Mouse (Mus musculus) midbrain, embryonic 10.5 days (tissue): ENCODE results near the gene Adam21. TPM values are rescaled to one million over a fixed set of nuclear protein-coding genes. Genes with fewer than 3 reads are reported as not detected.
A peak's percentile ranks its signal among the peaks of the same experiment; 100 is the strongest.

ENCODE experiments used
- DNase-seq: peaks from one replicate; pipeline ENCODE4 v3.0.0-alpha.2; 2017; ENCODE audit warnings: low spot score
- H3K27ac ChIP-seq: fragments of 300-500 bp; sonication (generic); replicated peaks from 2 replicates; pipeline ENCODE4 v1.5.1; 2016; ENCODE audit warnings: mild to moderate bottlenecking
- H3K27me3 ChIP-seq: fragments of 300-500 bp; sonication (generic); 2 replicates; pipeline ENCODE4 v1.6.1; 2016; ENCODE audit warnings: low read depth, mild to moderate bottlenecking; ENCODE audit not compliant: poor library complexity, severe bottlenecking
- H3K36me3 ChIP-seq: fragments of 300-500 bp; sonication (generic); 2 replicates; pipeline ENCODE4 v1.6.1; 2016; ENCODE audit warnings: mild to moderate bottlenecking, moderate library complexity
- H3K4me1 ChIP-seq: fragments of 300-500 bp; sonication (generic); 2 replicates; pipeline ENCODE4 v1.6.1; 2016
- H3K4me3 ChIP-seq: fragments of 300-500 bp; sonication (generic); 2 replicates; pipeline ENCODE4 v1.5.1; 2016; ENCODE audit warnings: mild to moderate bottlenecking, moderate library complexity
- H3K9me3 ChIP-seq: fragments of 300-500 bp; sonication (generic); replicated peaks from 2 replicates; pipeline ENCODE4 v1.6.1; 2016; ENCODE audit warnings: mild to moderate bottlenecking
- WGBS: fragments of 180-500 bp; shearing (Covaris S2); methylation state at CpG from one replicate; pipeline ENCODE4 v1.1.7; 2016; 5-methylcytosine and 5-hydroxymethylcytosine counted together
- polyA plus RNA-seq: library from polyadenylated mRNA; unstranded; fragments of >200 nt; fragmentation: Nextera tagmentation; extraction: Ambion mirVana; gene quantifications from 2 replicates; pipeline ENCODE4 v1.2.1, GENCODE M21; 2016

The Adam21 gene
- polyA plus RNA-seq: 0.27 and 0.38 TPM in 2 replicates

GRCm38 (mm10) chr12:81568374-81568773 is at the start of gene Adam21:
Adam21 (minus strand) TSS chr12:81568474.
- Histone ChIP-seq H3K27ac (no peak within 1 kb of the TSS), H3K36me3 (peaks cover 25% of the 10 kb centered on the region), H3K9me3 (no peaks in the 10 kb centered on the region), H3K4me3 (no peak within 1 kb of the TSS), H3K27me3 (no peaks in the 10 kb centered on the region), H3K4me1 (no peaks in the 10 kb centered on the region)
- 89% methylated on average over 1 of the region's 1 CpGs for WGBS
- no peak for DNase-seq

DNA sequence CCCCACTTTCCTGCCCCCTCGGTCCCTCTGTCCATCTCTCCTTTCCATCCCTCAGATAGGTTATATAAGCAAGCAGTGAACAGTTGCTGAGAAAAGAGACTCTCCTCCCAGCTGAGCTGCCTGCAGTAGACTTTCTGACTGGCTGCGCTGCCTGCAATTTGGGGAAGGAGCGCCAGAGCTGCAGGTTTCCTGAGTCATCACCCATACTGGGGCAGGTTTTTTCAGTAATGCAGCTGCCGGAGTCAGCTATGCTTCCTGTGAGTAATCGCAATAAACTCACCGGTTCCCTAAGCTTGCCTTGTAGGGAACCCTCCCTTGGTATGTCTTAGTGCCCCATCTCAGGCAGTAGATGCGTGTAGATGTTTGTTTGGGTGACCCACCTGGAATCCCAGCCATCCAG is 48.7 kb upstream of the Adam21 start:
- no peaks in the 10 kb centered on the region for H3K9me3 ChIP-seq
- H3K4me1 ChIP-seq: no peaks in the 10 kb centered on the region
- no peak overlapping the region for H3K4me3 ChIP-seq
- H3K27ac ChIP-seq: no peak overlapping the region
- H3K27me3 ChIP-seq: no peaks in the 10 kb centered on the region
- no peak for DNase-seq
- H3K36me3 ChIP-seq: no peaks in the 10 kb centered on the region
- 79% methylated on average over 7 of the region's 7 CpGs for WGBS

DNA sequence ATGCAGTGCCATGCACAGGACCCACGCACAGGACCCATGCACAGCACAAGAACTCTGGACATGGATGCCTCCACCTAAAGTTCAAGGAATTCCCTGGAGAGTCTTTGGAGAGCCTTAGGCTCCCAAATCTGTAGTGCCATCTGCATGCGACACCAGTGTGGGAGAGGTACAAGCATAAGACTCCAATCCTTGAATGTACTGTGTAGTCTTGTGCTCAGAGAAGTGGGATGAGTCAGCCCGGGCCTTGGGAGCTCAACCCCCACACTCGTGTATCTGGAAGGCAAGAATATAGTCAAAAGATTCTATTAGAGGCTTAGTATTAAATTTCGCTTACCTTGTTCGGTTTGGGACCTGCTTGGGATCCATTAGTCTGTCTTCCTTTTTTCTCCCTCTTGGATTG is 47.5 kb upstream of the Adam21 start:
- Histone ChIP-seq H3K27me3 (no peaks in the 10 kb centered on the region), H3K4me3 (no peak overlapping the region), H3K9me3 (no peaks in the 10 kb centered on the region), H3K27ac (no peak overlapping the region), H3K36me3 (no peaks in the 10 kb centered on the region), H3K4me1 (no peaks in the 10 kb centered on the region)
- DNase-seq: no peak
- WGBS: 88% methylated on average over 6 of the region's 6 CpGs

GRCm38 (mm10) chr12:81609445-81609844 is 41.2 kb upstream of the Adam21 start:
- Histone ChIP-seq H3K9me3 (no peaks in the 10 kb centered on the region), H3K27ac (no peak overlapping the region)
- DNase-seq: no peak

DNA sequence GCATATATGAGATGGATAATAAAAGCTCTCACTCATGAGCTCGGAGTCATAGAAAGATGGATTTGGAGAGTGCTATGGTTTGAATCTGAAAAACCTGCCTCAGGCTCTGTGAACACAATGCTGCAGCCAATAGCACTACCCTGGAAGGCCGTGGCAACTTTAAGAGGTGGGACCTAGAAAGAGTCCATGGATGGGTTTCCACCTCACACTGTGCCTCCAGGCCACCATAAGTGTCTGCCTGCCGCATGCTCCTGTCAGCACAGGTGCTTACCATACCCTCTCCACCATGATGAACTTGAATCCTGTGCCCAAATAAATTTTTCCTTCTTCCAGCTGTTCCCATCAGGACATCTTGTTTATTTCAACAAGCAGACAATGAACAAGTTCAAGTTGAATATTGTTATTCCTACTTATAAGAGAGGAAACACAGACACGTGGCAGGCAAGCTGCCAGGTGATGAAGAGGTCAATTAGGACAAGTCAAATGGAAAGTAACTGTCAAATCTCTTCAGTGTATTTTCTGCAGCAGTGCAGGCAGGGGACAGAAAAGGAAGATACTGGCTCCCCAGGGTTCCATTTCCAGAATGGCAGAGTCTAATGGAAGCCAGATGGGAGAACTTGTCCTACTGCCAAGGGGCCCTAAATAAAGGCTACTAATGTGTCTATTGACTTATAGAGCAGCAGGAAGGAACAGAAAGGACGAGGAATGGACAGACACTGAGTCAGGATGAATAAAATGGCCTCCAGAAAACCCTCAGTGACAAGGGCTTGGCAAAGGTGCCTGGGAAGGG is 36.9 kb upstream of the Adam21 start:
- WGBS: 71% methylated on average over 5 of the region's 5 CpGs
- Histone ChIP-seq H3K9me3 (no peaks in the 10 kb centered on the region), H3K36me3 (no peaks in the 10 kb centered on the region), H3K4me1 (no peaks in the 10 kb centered on the region), H3K27ac (no peak overlapping the region), H3K4me3 (no peak overlapping the region), H3K27me3 (no peaks in the 10 kb centered on the region)
- DNase-seq: no peak

More at GRCm38 (mm10) chr12:81609445-81609844, 41.2 kb upstream of the Adam21 start:
- H3K27me3 ChIP-seq: no peaks in the 10 kb centered on the region
- H3K4me3 ChIP-seq: no peak overlapping the region
- H3K4me1 ChIP-seq: no peaks in the 10 kb centered on the region
- H3K36me3 ChIP-seq: no peaks in the 10 kb centered on the region

DNA sequence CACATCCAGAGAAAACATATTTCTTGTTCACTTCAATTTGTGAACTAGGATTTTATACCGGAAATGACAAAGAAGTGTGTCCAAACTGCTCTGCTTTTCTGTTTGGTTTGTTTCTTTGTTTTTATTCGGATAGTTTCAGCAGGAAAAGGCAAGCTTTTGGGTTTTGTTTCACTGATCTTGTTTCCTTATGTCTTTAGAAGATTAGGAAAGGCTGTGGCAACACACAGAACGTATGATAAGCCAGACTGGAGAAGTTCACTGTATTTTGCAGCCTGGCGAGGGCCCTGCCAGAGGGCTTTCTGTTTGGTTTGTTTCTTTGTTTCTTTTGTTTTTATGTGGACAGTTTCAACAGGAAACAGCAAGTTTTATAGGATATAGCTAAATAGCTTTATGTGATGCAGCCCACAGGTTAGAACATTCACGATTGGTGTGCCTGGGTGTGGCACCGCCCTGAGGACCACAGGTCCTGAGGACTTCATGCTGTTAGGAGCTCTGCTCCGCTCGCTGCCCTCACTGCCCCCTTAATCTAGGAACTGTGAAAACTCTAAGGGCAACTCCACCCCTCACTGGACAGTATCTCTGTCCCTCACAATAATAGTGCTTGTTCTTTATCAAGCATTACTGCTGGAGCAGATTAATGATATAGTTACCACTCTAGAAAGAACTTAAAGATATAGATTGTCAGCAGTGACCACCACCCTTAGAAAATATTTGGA is 28.4 kb upstream of the Adam21 start:
- H3K27ac ChIP-seq: no peak overlapping the region
- 79% methylated on average over 8 of the region's 8 CpGs for whole genome bisulfite sequencing

GRCm38 (mm10) chr12:81594902-81595671 is 26.8 kb upstream of the Adam21 start, which contains the start of gene Med6:
Med6 (minus strand) TSS chr12:81595008.
- DNase-seq: peak; percentile 97
- Histone ChIP-seq H3K27ac (peak within 1 kb of the TSS; percentile 86), H3K4me1 (peaks cover 11% of the 10 kb centered on the region), H3K9me3 (no peaks in the 10 kb centered on the region), H3K27me3 (no peaks in the 10 kb centered on the region), H3K4me3 (peak within 1 kb of the TSS; percentile 79), H3K36me3 (peaks cover 11% of the 10 kb centered on the region)
- 3% methylated on average over 36 of the region's 36 CpGs for WGBS

More for the DNA sequence above, 28.4 kb upstream of the Adam21 start:
- Histone ChIP-seq H3K36me3 (no peaks in the 10 kb centered on the region), H3K9me3 (no peaks in the 10 kb centered on the region), H3K4me3 (no peak overlapping the region), H3K4me1 (peaks cover 11% of the 10 kb centered on the region), H3K27me3 (no peaks in the 10 kb centered on the region)
- DNase-seq: no peak

- 91% methylated on average over 5 of the region's 5 CpGs for WGBS
- H3K36me3 ChIP-seq: peaks cover 21% of the 10 kb centered on the region
- no peaks in the 10 kb centered on the region for H3K4me1 ChIP-seq
- no peak for DNase-seq
- no peak overlapping the region for H3K27ac ChIP-seq
- no peaks in the 10 kb centered on the region for H3K27me3 ChIP-seq
- H3K9me3 ChIP-seq: no peaks in the 10 kb centered on the region
- no peak overlapping the region for H3K4me3 ChIP-seq
Measured at GRCm38 (mm10) chr12:81567931-81568330, 343 bp downstream of the Adam21 start.

DNA sequence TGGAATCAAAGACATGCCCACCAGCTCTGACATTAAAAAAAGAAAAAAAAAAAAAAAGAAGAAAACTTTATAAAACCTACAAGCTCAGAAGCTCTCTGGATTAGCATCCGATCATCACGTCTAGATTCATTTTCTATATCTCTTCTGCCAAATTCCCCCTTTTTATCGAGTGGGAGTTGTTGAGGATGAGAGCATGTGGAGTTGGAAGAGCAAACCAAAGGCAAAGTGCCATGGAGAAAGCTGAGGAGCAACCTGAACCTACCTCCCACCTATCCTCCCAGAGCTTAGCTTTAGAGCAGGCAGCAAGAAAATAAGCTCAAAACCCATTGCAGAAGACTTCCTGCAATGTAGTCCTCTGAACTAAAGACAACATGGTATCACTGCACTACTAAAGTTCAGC is 4.1 kb downstream of the Adam21 start:
- H3K27me3 ChIP-seq: no peaks in the 10 kb centered on the region
- H3K4me3 ChIP-seq: no peak overlapping the region
- DNase-seq: no peak
- no peaks in the 10 kb centered on the region for H3K36me3 ChIP-seq
- no peak overlapping the region for H3K27ac ChIP-seq
- H3K4me1 ChIP-seq: no peaks in the 10 kb centered on the region
- H3K9me3 ChIP-seq: no peaks in the 10 kb centered on the region
- 92% methylated on average over 3 of the region's 3 CpGs for WGBS

DNA sequence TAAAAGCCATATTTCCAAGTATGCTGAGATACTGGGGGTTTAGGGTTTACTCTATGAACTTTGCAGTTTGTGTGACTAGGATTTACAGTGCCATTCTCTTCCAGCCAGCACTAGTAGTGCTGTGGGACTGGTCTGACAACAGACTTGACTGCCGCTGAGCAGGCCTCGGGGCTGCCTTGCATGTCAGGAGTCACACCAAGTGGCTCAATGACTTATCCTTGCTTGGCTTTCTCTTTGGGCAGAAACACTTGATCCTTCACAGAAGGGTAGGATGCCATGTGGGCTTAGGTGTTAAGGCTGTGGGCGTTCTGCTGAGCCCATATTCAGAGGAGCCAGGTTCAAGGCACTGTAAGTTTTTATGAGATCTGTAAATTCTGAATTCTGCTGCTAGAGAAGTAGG is 19.0 kb downstream of the Adam21 start:
- H3K4me3 ChIP-seq: no peak overlapping the region
- no peak for DNase-seq
- no peaks in the 10 kb centered on the region for H3K9me3 ChIP-seq
- H3K4me1 ChIP-seq: no peaks in the 10 kb centered on the region
- WGBS: 89% methylated on average over 3 of the region's 3 CpGs
- H3K36me3 ChIP-seq: no peaks in the 10 kb centered on the region
- no peaks in the 10 kb centered on the region for H3K27me3 ChIP-seq
- no peak overlapping the region for H3K27ac ChIP-seq

- 74% methylated on average over 4 of the region's 4 CpGs for WGBS
- no peaks in the 10 kb centered on the region for H3K9me3 ChIP-seq
- DNase-seq: no peak
- no peak overlapping the region for H3K4me3 ChIP-seq
- no peaks in the 10 kb centered on the region for H3K36me3 ChIP-seq
- H3K27ac ChIP-seq: no peak overlapping the region
- no peaks in the 10 kb centered on the region for H3K27me3 ChIP-seq
- no peaks in the 10 kb centered on the region for H3K4me1 ChIP-seq
Measured at GRCm38 (mm10) chr12:81547163-81547562, 21.1 kb downstream of the Adam21 start.

DNA sequence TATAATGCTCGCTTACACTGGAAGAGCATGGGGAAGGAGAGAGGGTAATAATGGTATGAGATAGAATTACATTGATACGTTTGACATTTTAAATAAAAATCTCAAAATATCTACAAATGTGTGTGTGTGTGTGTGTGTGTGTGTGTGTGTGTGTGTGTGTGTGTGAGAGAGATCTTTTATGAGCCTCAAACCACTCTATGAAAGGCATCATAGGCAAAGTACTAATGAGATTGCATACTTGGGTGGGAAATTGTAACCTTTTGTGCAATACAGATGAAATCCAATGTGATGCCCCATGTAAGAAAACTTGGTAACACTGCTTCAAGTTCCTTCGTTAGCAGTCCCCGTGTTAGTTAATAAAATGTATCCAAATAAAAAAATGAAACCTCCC is 35.2 kb downstream of the Adam21 start:
- H3K27ac ChIP-seq: peak overlapping the region; percentile 85
- H3K4me1 ChIP-seq: peaks cover 20% of the 10 kb centered on the region
- no peaks in the 10 kb centered on the region for H3K9me3 ChIP-seq
- WGBS: 42% methylated on average over 4 of the region's 4 CpGs
- H3K4me3 ChIP-seq: peak overlapping the region; percentile 87
- no peaks in the 10 kb centered on the region for H3K36me3 ChIP-seq
- H3K27me3 ChIP-seq: no peaks in the 10 kb centered on the region
- DNase-seq: no peak
